Mouse (Mus musculus) midbrain, embryonic 11.5 days (tissue): ENCODE results near the gene Terf2. TPM values are rescaled to one million over a fixed set of nuclear protein-coding genes. Genes with fewer than 3 reads are reported as not detected.
"Not testable (repeated sequence)": the region's sequence is repeated elsewhere in the genome, so short reads cannot be mapped to it uniquely, and the experiment has no call there.

Source experiments
- ATAC-seq: fragments of 200-750 bp; cut with Nextera tagmentation; 2 replicates; pipeline ENCODE4 v1.8.0; 2017; ENCODE audit warnings: moderate TSS enrichment, moderate library complexity; ENCODE audit not compliant: low FRiP score
- DNase-seq: peaks from one replicate; pipeline ENCODE4 v3.0.0; 2015; ENCODE audit warnings: low spot score; ENCODE audit errors: missing footprints
- H3K27ac ChIP-seq: fragments of 300-500 bp; sonication (generic); 2 replicates; pipeline ENCODE4 v1.5.1; 2014; ENCODE audit warnings: low read depth, low read length
- H3K27me3 ChIP-seq: fragments of 300-500 bp; sonication (generic); 2 replicates; pipeline ENCODE4 v1.6.1; 2014; ENCODE audit warnings: mild to moderate bottlenecking, low read length, moderate library complexity, mixed read lengths; ENCODE audit not compliant: control insufficient read depth, insufficient read depth
- H3K36me3 ChIP-seq: fragments of 300-500 bp; sonication (generic); 2 replicates; pipeline ENCODE4 v1.6.1; 2014; ENCODE audit warnings: mild to moderate bottlenecking, low read length, moderate library complexity, mixed read lengths; ENCODE audit not compliant: control insufficient read depth, insufficient read depth
- H3K4me1 ChIP-seq: fragments of 300-500 bp; sonication (generic); 2 replicates; pipeline ENCODE4 v1.6.1; 2014; ENCODE audit warnings: low read length; ENCODE audit not compliant: control insufficient read depth, insufficient read depth
- H3K4me2 ChIP-seq: fragments of 300-500 bp; sonication (generic); 2 replicates; pipeline ENCODE4 v1.6.1; 2014; ENCODE audit warnings: mild to moderate bottlenecking, moderate library complexity
- H3K4me3 ChIP-seq: fragments of 300-500 bp; sonication (generic); 2 replicates; pipeline ENCODE4 v1.5.1; 2014; ENCODE audit warnings: low read depth, low read length
- H3K9ac ChIP-seq: fragments of 300-500 bp; sonication (generic); 2 replicates; pipeline ENCODE4 v1.6.1; 2014; ENCODE audit warnings: low read length
- H3K9me3 ChIP-seq: fragments of 300-500 bp; sonication (generic); 2 replicates; pipeline ENCODE4 v1.6.1; 2016; ENCODE audit warnings: low read length; ENCODE audit not compliant: control insufficient read depth
- WGBS: fragments of 180-500 bp; shearing (Covaris S2); extraction: QIAGEN DNeasy Blood & Tissue Kit; methylation state at CpG from one replicate; pipeline ENCODE4 v1.1.7; 2014; 5-methylcytosine and 5-hydroxymethylcytosine counted together
- polyA plus RNA-seq: library from polyadenylated mRNA; unstranded; fragments of >200 nt; fragmentation: Nextera tagmentation; extraction: Ambion mirVana; gene quantifications from 2 replicates; pipeline ENCODE4 v1.2.1, GENCODE M21; 2014

The Terf2 gene
- polyA plus RNA-seq, 1 experiment from 2014 or later: 16.6 TPM

DNA sequence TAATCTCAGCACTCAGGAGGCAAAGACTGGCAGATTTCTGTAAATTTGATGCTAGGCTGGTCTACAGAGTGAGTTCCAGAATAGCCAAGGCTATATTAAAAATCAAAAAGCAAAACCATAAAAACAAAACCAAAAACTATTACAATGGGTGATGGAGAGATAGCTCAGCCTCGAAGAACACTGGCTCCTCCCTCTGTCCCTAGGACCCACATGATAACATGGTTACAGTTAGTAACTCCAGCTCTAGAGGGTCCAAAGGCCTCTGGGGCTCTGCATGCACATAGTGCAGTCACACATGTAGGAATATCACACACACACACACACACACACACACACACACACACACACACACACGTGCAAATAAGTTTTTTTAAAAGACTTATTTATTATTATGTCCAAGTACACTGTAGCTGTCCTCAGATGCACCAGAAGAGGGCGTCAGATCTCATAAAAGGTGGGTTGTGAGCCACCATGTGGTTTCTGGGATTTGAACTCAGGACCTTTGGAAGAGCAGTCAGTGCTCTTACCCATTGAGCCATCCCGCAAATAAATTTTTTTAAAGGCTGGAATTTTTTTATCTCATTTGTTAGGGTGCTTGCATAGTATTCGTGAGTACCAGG lies 13.6 kb upstream of the Terf2 start:
- peaks cover 3% of the 10 kb centered on the region; the same call in 1 of the 2 replicates for H3K4me1 ChIP-seq
- no peak overlapping the region for H3K4me3 ChIP-seq
- no peaks in the 10 kb centered on the region for H3K9me3 ChIP-seq
- no peaks in the 10 kb centered on the region for H3K36me3 ChIP-seq
- no peak overlapping the region for H3K4me2 ChIP-seq
- H3K9ac ChIP-seq: no peak overlapping the region
- no peak overlapping the region for H3K27ac ChIP-seq
- DNase-seq: peak; percentile 60
- 86% methylated on average over 5 of the region's 5 CpGs for WGBS
- no peak for ATAC-seq
- H3K27me3 ChIP-seq: no peaks in the 10 kb centered on the region

DNA sequence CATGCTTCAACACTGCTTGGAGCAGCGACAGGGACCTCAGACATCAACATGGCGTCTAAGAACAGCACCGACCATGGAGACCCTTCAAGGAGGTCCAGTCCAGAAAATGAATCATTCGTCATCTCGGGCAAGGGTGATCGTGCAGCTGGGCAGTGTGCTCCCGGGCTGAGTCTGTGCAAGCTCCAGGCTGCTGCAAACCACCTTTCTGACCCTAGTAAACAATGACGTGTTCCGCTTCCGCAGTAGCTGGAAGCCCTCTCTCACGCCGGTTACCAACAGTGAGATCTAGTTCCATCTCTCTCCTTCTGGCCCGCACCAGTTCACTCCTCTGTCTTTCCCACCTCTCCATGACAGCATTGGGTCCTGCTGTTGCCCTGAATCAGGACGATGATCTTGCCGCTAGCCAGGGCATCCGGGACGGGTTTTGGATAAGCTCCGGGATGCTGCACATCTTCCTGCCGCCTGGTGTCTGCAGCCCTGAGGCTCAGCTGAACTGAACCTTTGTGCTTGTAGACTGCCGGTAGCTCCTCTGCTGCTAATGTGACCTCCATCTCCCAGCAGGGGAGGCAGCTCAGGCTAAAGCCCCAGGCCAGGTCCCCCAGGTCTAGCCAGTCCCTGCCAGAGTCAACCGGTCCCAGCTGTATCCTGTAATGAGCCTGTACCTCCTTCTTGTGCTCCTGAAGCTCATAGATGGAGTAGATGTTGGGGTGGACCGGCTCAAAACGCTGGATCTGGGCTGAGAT lies 12.8 kb upstream of the Terf2 start:
- no peak overlapping the region for H3K27ac ChIP-seq
- WGBS: 73% methylated on average over 23 of the region's 23 CpGs

DNA sequence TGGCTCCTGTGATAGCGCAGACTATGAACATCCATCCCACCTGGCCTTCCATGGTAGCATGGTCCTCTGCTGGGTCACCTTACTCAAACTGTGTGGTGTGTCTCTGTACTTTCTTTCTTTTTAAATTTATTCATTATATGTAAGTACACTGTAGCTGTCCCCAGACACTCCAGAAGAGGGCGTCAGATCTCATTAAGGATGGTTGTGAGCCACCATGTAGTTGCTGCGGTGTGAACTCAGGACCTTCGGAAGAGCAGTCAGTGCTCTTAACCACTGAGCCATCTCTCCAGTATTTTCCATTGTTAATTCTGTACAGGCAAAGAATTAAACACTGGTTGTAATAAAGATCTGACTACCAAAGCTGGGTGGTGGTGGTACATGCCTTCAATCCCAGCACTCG lies 11.7 kb upstream of the Terf2 start:
- H3K4me3 ChIP-seq, ATAC-seq, H3K9me3 ChIP-seq, H3K4me2 ChIP-seq, DNase-seq, H3K9ac ChIP-seq, H3K27me3 ChIP-seq, H3K27ac ChIP-seq, H3K36me3 ChIP-seq, H3K4me1 ChIP-seq: not testable (repeated sequence)
- 96% methylated on average over 5 of the region's 5 CpGs for WGBS

More for the DNA sequence above, 12.8 kb upstream of the Terf2 start:
- no peak for ATAC-seq
- no peaks in the 10 kb centered on the region for H3K9me3 ChIP-seq
- no peaks in the 10 kb centered on the region for H3K36me3 ChIP-seq
- no peak overlapping the region for H3K4me2 ChIP-seq
- no peak overlapping the region for H3K9ac ChIP-seq
- H3K4me1 ChIP-seq: peaks cover 3% of the 10 kb centered on the region; the same call in 1 of the 2 replicates
- DNase-seq: peak; percentile 77
- H3K4me3 ChIP-seq: no peak overlapping the region
- no peaks in the 10 kb centered on the region for H3K27me3 ChIP-seq

DNA sequence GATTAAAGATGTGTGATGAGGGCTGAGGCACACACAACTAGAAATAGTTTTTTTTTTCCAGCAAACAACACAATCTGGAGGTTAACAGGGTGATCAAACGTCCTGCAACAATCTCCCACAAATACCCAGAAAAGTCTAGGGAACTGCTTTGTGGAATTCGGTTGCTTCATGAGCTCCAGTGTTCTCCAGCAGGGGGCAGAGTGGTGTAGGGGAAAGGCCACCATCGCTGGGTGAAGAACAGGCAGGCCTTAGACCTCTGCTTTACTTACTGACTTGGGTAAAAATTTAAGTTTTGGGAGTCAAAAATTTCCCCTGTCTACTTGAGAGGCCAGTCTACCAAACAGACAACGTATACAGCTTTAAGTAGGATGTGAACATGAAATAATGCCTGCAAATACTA lies 8.2 kb upstream of the Terf2 start:
- no peak overlapping the region for H3K9ac ChIP-seq
- no peaks in the 10 kb centered on the region for H3K27me3 ChIP-seq
- no peak overlapping the region for H3K27ac ChIP-seq
- H3K4me1 ChIP-seq: no peaks in the 10 kb centered on the region
- no peak overlapping the region for H3K4me3 ChIP-seq
- ATAC-seq: no peak
- H3K36me3 ChIP-seq: no peaks in the 10 kb centered on the region
- WGBS: 10% methylated on average over 4 of the region's 4 CpGs
- peak; percentile 96 for DNase-seq
- H3K4me2 ChIP-seq: no peak overlapping the region
- no peaks in the 10 kb centered on the region for H3K9me3 ChIP-seq

DNA sequence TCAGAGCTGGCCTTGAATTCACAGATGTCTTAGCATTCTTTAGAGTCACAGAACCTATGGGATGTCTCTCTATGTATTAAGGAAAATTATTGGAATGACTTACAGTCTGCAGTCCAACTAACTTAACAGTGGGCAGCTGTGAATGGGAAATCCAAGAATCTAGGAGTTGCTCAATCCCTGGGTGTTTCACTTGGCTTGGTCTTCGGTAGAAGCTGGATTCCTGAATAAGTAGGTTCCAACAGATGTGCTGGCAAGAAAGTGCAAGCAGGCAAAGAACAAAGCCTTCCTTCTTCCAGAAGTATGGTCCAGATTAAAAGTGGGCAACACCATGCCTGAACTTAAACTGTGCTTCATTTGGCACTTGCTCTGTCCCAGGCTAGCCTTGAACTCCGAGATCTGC lies 4.3 kb upstream of the Terf2 start:
- Histone ChIP-seq H3K27me3 (no peaks in the 10 kb centered on the region), H3K9me3 (no peaks in the 10 kb centered on the region), H3K4me1 (no peaks in the 10 kb centered on the region), H3K4me2 (no peak overlapping the region), H3K27ac (no peak overlapping the region), H3K9ac (no peak overlapping the region), H3K36me3 (no peaks in the 10 kb centered on the region), H3K4me3 (no peak overlapping the region)
- ATAC-seq: no peak
- 86% methylated on average over 2 of the region's 2 CpGs for whole genome bisulfite sequencing
- DNase-seq: no peak

DNA sequence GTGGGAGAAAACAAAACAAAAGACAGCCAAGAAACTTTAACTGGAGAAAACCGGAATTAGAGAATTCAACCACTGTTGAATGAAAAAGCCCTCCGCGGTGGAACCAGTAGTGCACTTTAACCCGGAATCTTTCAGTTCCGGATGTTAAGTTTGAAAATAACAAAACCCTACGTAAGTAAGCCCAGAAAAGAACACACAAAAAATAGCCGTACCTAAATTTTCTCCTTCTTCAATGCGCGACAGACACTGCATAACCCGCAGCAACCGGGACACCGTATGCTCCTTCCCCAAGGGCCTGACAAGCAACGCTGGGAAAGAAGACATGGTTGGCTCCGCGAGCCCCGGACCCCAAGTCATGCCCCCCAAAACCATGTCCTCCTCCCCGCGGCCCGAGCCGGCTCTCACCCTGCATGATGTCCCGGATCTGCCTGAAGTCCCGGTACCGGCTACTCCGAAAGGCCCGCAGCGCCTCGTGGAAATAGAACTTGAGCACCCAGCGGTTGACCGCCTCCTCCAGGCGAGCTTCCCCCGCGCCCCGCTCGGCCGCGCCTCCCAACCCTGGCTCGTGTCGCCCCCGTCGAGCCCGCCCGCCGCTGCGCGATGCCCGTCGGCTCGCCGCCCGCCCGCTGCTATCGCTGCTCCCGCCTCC lies 506 bp downstream of the Terf2 start:
- peaks cover 4% of the 10 kb centered on the region; the same call in 1 of the 2 replicates for H3K36me3 ChIP-seq
- peak overlapping the region; percentile 91 for H3K4me3 ChIP-seq
- H3K9me3 ChIP-seq: no peaks in the 10 kb centered on the region
- peak overlapping the region; percentile 89 for H3K9ac ChIP-seq
- no peaks in the 10 kb centered on the region for H3K27me3 ChIP-seq
- peaks cover 11% of the 10 kb centered on the region for H3K4me1 ChIP-seq
- ATAC-seq: peak; percentile 84
- DNase-seq: peak; percentile 96
- peak overlapping the region; percentile 64 for H3K4me2 ChIP-seq
- peak overlapping the region; percentile 78 for H3K27ac ChIP-seq
- 2% methylated on average over 49 of the region's 53 CpGs for WGBS

DNA sequence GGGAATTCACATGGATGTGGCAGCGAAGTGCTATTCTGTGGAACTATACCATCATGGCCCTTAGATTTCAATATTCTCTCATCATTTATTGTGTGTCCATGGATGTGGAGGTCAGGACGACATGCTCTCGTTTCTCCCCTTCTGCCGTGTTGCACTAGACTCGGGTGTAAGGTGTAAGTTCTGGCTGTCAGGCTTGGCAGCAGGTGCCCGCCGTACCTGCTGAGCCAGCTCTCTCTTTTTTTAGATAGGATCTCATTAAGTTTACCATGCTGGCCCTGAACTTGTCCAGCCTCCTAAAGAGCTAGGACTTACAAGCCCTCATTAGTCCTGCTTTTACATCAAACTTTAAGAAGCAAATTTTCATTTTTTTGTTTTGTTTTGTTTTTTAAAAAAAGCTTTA lies 5.8 kb downstream of the Terf2 start:
- Histone ChIP-seq H3K9ac (no peak overlapping the region), H3K9me3 (no peaks in the 10 kb centered on the region)

DNA sequence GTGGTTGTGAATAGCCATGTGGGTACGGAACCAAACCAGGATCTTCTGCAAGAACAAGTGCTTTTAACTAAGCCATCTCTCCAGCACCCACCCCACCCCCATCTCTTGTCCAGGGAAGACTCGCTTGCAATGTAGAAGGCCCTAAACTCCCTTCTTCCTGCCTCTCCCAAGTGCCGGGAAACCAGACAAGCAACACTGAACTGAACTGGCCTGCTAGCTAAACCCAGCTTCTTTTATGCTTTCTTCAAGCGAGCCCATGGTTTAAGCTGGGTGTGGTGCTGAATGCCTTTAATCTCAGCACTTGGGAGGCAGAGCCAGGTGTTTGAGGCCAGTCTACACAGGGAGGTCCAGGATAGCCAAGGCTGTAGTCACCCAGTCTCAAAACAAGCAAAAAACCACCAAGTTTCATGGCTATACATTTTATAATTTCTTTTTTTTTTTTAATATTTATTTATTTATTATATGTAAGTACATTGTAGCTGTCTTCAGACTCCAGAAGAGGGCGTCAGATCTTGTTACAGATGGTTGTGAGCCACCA lies 7.8 kb downstream of the Terf2 start:
- Histone ChIP-seq H3K36me3 (peaks cover 12% of the 10 kb centered on the region), H3K9ac (no peak overlapping the region), H3K4me3 (no peak overlapping the region), H3K27ac (no peak overlapping the region), H3K4me1 (no peaks in the 10 kb centered on the region), H3K27me3 (no peaks in the 10 kb centered on the region), H3K4me2 (no peak overlapping the region), H3K9me3 (no peaks in the 10 kb centered on the region)
- peak; percentile 73 for DNase-seq
- WGBS: 92% methylated on average over 5 of the region's 5 CpGs
- ATAC-seq: no peak

More for the DNA sequence above, 5.8 kb downstream of the Terf2 start:
- DNase-seq (no peak), ATAC-seq (no peak)
- no peaks in the 10 kb centered on the region for H3K27me3 ChIP-seq
- WGBS: 94% methylated on average over 7 of the region's 7 CpGs
- peaks cover 11% of the 10 kb centered on the region for H3K4me1 ChIP-seq
- H3K27ac ChIP-seq: no peak overlapping the region
- no peak overlapping the region for H3K4me3 ChIP-seq
- no peak overlapping the region for H3K4me2 ChIP-seq
- peaks cover 16% of the 10 kb centered on the region for H3K36me3 ChIP-seq

DNA sequence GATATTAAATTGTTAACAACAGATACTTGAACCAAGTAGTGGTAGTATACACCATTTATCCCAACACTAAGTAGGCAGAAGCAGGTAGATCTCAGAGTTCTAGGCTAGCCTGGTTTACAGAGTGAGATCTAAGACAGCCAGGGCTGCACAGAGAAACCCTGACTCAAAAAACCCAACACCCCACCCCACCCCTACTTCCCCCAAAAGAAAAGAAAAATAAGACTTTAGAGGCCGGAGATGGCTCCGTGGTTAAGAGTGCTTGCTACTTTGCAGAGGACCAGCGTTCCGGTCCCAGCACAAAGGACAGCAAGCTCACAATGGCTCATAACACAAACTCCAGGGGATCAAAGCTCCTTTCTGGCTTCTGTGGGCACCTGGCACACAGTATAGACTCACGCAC lies 10.3 kb downstream of the Terf2 start:
- H3K9ac ChIP-seq: no peak overlapping the region
- ATAC-seq: no peak

More for the DNA sequence above, 10.3 kb downstream of the Terf2 start:
- no peak overlapping the region for H3K27ac ChIP-seq
- no peaks in the 10 kb centered on the region for H3K9me3 ChIP-seq
- no peak overlapping the region for H3K4me2 ChIP-seq
- peaks cover 23% of the 10 kb centered on the region for H3K36me3 ChIP-seq
- DNase-seq: peak; percentile 72
- H3K27me3 ChIP-seq: no peaks in the 10 kb centered on the region
- H3K4me1 ChIP-seq: no peaks in the 10 kb centered on the region
- WGBS: 99% methylated on average over 5 of the region's 5 CpGs
- no peak overlapping the region for H3K4me3 ChIP-seq
